Mouse (Mus musculus) CH12F3 (cell line): ENCODE data around the gene Cirbp.

Source experiments
- in situ Hi-C: fragments of 300-500 bp; cut with MboI; formaldehyde crosslinking; loops from 2 replicates; pipeline ENCODE4 v1.14.3; 2020; ENCODE audit warnings: low sequenced_read_pairs

The Cirbp gene

GRCm38 (mm10) chr10:80149291-80150225 is 16.2 kb upstream of the Cirbp start:
- in situ Hi-C loops, result loop anchor here (10.0 kb wide), 1 partner anchor 165 kb away; the partner anchor contains the start of genes Cnn2 and Tmem259

GRCm38 (mm10) chr10:80150226-80151210 is 15.3 kb upstream of the Cirbp start:
- in situ Hi-C loops, result no loop called here

GRCm38 (mm10) chr10:80151211-80152034 is 14.4 kb upstream of the Cirbp start:
- in situ Hi-C loops, result no loop called here

GRCm38 (mm10) chr10:80152071-80152872 is 13.5 kb upstream of the Cirbp start:
- in situ Hi-C loops, result no loop called here

- in situ Hi-C loops, result no loop called here
Measured at GRCm38 (mm10) chr10:80152873-80153260, 12.9 kb upstream of the Cirbp start.

GRCm38 (mm10) chr10:80153713-80154112 is 12.1 kb upstream of the Cirbp start:
- in situ Hi-C loops, result no loop called here

GRCm38 (mm10) chr10:80154384-80154783 is 11.4 kb upstream of the Cirbp start:
- in situ Hi-C loops, result no loop called here

GRCm38 (mm10) chr10:80155277-80155676 is 10.5 kb upstream of the Cirbp start:
- in situ Hi-C loops, result no loop called here

GRCm38 (mm10) chr10:80156002-80156751 is 9.6 kb upstream of the Cirbp start:
- in situ Hi-C loops, result no loop called here

GRCm38 (mm10) chr10:80156752-80157053 is 9.1 kb upstream of the Cirbp start:
- in situ Hi-C loops, result no loop called here

- in situ Hi-C loops, result no loop called here
Measured at GRCm38 (mm10) chr10:80157141-80157929, 8.4 kb upstream of the Cirbp start.

GRCm38 (mm10) chr10:80158307-80158986 is 7.3 kb upstream of the Cirbp start:
- in situ Hi-C loops, result no loop called here

GRCm38 (mm10) chr10:80159021-80159560 is 6.7 kb upstream of the Cirbp start:
- in situ Hi-C loops, result no loop called here

- in situ Hi-C loops, result no loop called here
Measured at GRCm38 (mm10) chr10:80159561-80160454, 6.0 kb upstream of the Cirbp start.

- in situ Hi-C loops, result no loop called here
Measured at GRCm38 (mm10) chr10:80160455-80161371, 5.1 kb upstream of the Cirbp start.
